Mouse (Mus musculus) limb, embryonic 14.5 days (tissue): ENCODE data around the gene Zfp977. TPM values are rescaled to one million over a fixed set of nuclear protein-coding genes. Genes with fewer than 3 reads are reported as not detected.
"Not testable (repeated sequence)": the region's sequence is repeated elsewhere in the genome, so short reads cannot be mapped to it uniquely, and the experiment has no call there.

ENCODE experiments used
- ATAC-seq: fragments of 200-750 bp; cut with Nextera tagmentation; 2 replicates; pipeline ENCODE4 v1.8.0; 2017; ENCODE audit warnings: low read depth, moderate number of reproducible peaks, moderate TSS enrichment; ENCODE audit not compliant: low FRiP score
- DNase-seq: peaks from one replicate; pipeline ENCODE4 v3.0.0-alpha.2; 2015; ENCODE audit warnings: low spot score
- H3K27ac ChIP-seq: fragments of 300-500 bp; sonication (generic); replicated peaks from 2 replicates; pipeline ENCODE4 v1.5.1; 2014; ENCODE audit warnings: low read depth, mild to moderate bottlenecking, low read length, moderate library complexity, mixed read lengths
- H3K27me3 ChIP-seq: fragments of 300-500 bp; sonication (generic); 2 replicates; pipeline ENCODE4 v1.6.1; 2014; ENCODE audit warnings: low read length, mixed read lengths; ENCODE audit not compliant: control insufficient read depth, insufficient read depth
- H3K36me3 ChIP-seq: fragments of 300-500 bp; sonication (generic); 2 replicates; pipeline ENCODE4 v1.6.1; 2014; ENCODE audit warnings: mild to moderate bottlenecking, low read length, moderate library complexity, mixed read lengths; ENCODE audit not compliant: control insufficient read depth, insufficient read depth
- H3K4me1 ChIP-seq: fragments of 300-500 bp; sonication (generic); 2 replicates; pipeline ENCODE4 v1.6.1; 2014; ENCODE audit warnings: antibody characterized with exemption, low read length, mixed read lengths; ENCODE audit not compliant: control insufficient read depth, insufficient read depth
- H3K4me2 ChIP-seq: fragments of 300-500 bp; sonication (generic); replicated peaks from 2 replicates; pipeline ENCODE4 v1.6.1; 2014; ENCODE audit warnings: low read depth, mild to moderate bottlenecking, low read length, moderate library complexity; ENCODE audit not compliant: severe bottlenecking
- H3K4me3 ChIP-seq: fragments of 300-500 bp; sonication (generic); replicated peaks from 2 replicates; pipeline ENCODE4 v1.5.1; 2014; ENCODE audit warnings: low read length
- H3K9ac ChIP-seq: fragments of 300-500 bp; sonication (generic); 2 replicates; pipeline ENCODE4 v1.6.1; 2014; ENCODE audit warnings: mild to moderate bottlenecking, low read depth, low read length, moderate library complexity; ENCODE audit not compliant: severe bottlenecking
- H3K9me3 ChIP-seq: fragments of 300-500 bp; sonication (generic); 2 replicates; pipeline ENCODE4 v1.6.1; 2016; ENCODE audit warnings: low read length; ENCODE audit not compliant: control insufficient read depth
- POLR2A ChIP-seq: fragments of 200-500 bp; IDR thresholded peaks from 2 replicates; pipeline ENCODE4 v1.8.0; 2012; ENCODE audit warnings: inconsistent platforms, mild to moderate bottlenecking, moderate library complexity, borderline replicate concordance; ENCODE audit not compliant: insufficient read depth, insufficient read length; ENCODE audit errors: extremely low read depth
- WGBS: fragments of 180-500 bp; shearing (Covaris S2); extraction: QIAGEN DNeasy Blood & Tissue Kit; methylation state at CpG from one replicate; pipeline ENCODE4 v1.1.7; 2014; 5-methylcytosine and 5-hydroxymethylcytosine counted together
- microRNA-seq: library from miRNA; unstranded; fragments of <30 nt; microRNA quantifications from one replicate; pipeline ENCODE4, GENCODE M21; 2016
- polyA plus RNA-seq, 2 experiments: library from polyadenylated mRNA; depleted of rRNA in 1 of 2; stranded (reverse) in 1 of 2; unstranded in 1 of 2; fragments of >200 nt; fragmentation: Nextera tagmentation in 1 of 2; extraction: Ambion mirVana in 1 of 2; gene quantifications; 2 replicates each; pipeline versions ENCODE4 v1.2.1 to v1.2.3; 2012 to 2014

Zfp977 gene
- polyA plus RNA-seq (2012; rRNA removed) (0.76 and 1.5 TPM in 2 replicates), polyA plus RNA-seq (2014; fragmentation: Nextera tagmentation; extraction: Ambion mirVana) (1.2 and 3.1 TPM in 2 replicates)

GRCm38 (mm10) chr7:42592413-42592812, at the start of gene Zfp977:
Gene Zfp977 (minus strand): TSS chr7:42592547.
- not testable (repeated sequence) for H3K4me2 ChIP-seq, H3K4me1 ChIP-seq, H3K9ac ChIP-seq, H3K27ac ChIP-seq, H3K36me3 ChIP-seq, H3K27me3 ChIP-seq, H3K4me3 ChIP-seq, DNase-seq, ATAC-seq
- 89% methylated on average over 11 of the region's 11 CpGs for WGBS
- peaks cover 13% of the 10 kb centered on the region; the same call in 1 of the 2 replicates for H3K9me3 ChIP-seq

GRCm38 (mm10) chr7:42631031-42631430, 38.7 kb upstream of the Zfp977 start:
- H3K27me3 ChIP-seq, ATAC-seq, H3K9me3 ChIP-seq, DNase-seq, H3K4me2 ChIP-seq, H3K9ac ChIP-seq, H3K4me3 ChIP-seq, H3K4me1 ChIP-seq, H3K27ac ChIP-seq, H3K36me3 ChIP-seq: not testable (repeated sequence)

GRCm38 (mm10) chr7:42595666-42596065, 3.3 kb upstream of the Zfp977 start:
- not testable (repeated sequence) for H3K27me3 ChIP-seq, H3K36me3 ChIP-seq, ATAC-seq, H3K9ac ChIP-seq, H3K27ac ChIP-seq, H3K4me1 ChIP-seq, H3K4me3 ChIP-seq, DNase-seq, H3K4me2 ChIP-seq
- peaks cover 14% of the 10 kb centered on the region for H3K9me3 ChIP-seq

GRCm38 (mm10) chr7:42591311-42591710, 1.0 kb downstream of the Zfp977 start:
- not testable (repeated sequence) for H3K9ac ChIP-seq, H3K27me3 ChIP-seq, H3K4me2 ChIP-seq, H3K36me3 ChIP-seq, ATAC-seq, H3K4me3 ChIP-seq, DNase-seq, H3K4me1 ChIP-seq, H3K27ac ChIP-seq
- peaks cover 15% of the 10 kb centered on the region; the same call in 1 of the 2 replicates for H3K9me3 ChIP-seq

- Histone ChIP-seq H3K27ac (no peak within 1 kb of the TSS), H3K4me1 (no peaks in the 10 kb centered on the region), H3K36me3 (no peaks in the 10 kb centered on the region), H3K4me3 (no peak within 1 kb of the TSS), H3K9ac (no peak within 1 kb of the TSS), H3K9me3 (peaks cover 55% of the 10 kb centered on the region), H3K27me3 (no peaks in the 10 kb centered on the region), H3K4me2 (no peak within 1 kb of the TSS)
- ATAC-seq: no peak
- no peak for TF ChIP-seq POLR2A
- WGBS: 94% methylated on average over 5 of the region's 5 CpGs
- no peak for DNase-seq
Observed at GRCm38 (mm10) chr7:42578488-42578887, 13.9 kb downstream of the Zfp977 start, which contains the start of gene Gm21028. Gene Gm21028 (minus strand): TSS chr7:42578588.

GRCm38 (mm10) chr7:42551766-42552165, 40.6 kb downstream of the Zfp977 start:
- Histone ChIP-seq H3K36me3 (no peaks in the 10 kb centered on the region), H3K27ac (no peak overlapping the region), H3K4me1 (no peaks in the 10 kb centered on the region), H3K9ac (no peak overlapping the region), H3K27me3 (no peaks in the 10 kb centered on the region), H3K4me2 (no peak overlapping the region), H3K4me3 (no peak overlapping the region), H3K9me3 (peaks cover 2% of the 10 kb centered on the region; the same call in 1 of the 2 replicates)
- no peak for TF ChIP-seq POLR2A
- WGBS: 75% methylated on average over 3 of the region's 3 CpGs
- ATAC-seq: no peak
- no peak for DNase-seq

Small RNA genes lying within 50 kb of the gene (microRNA-seq; reads per million reads assigned to microRNA genes)
- gene Gm24938: not detected

Other genes with a start within 250 kb of the Zfp977 start
- not detected in 2 replicates for gene 4933421I07Rik, start 144.4 kb downstream of the Zfp977 start, polyA plus RNA-seq (2012; rRNA removed)
- gene 4933421I07Rik, start 144.4 kb downstream of the Zfp977 start, polyA plus RNA-seq (2014; fragmentation: Nextera tagmentation; extraction: Ambion mirVana): not detected in 2 replicates
- 12.3 and 13.3 TPM in 2 replicates for gene Zfp141, start 86.8 kb downstream of the Zfp977 start, polyA plus RNA-seq (2012; rRNA removed)
- 8.9 and 11.1 TPM in 2 replicates for gene Zfp141, start 86.8 kb downstream of the Zfp977 start, polyA plus RNA-seq (2014; fragmentation: Nextera tagmentation; extraction: Ambion mirVana)
- gene Gm21028, start 14.0 kb downstream of the Zfp977 start, polyA plus RNA-seq (2012; rRNA removed): not detected in 2 replicates
- not detected in 2 replicates for gene Gm21028, start 14.0 kb downstream of the Zfp977 start, polyA plus RNA-seq (2014; fragmentation: Nextera tagmentation; extraction: Ambion mirVana)
- gene Zfp976, start 50.0 kb upstream of the Zfp977 start, polyA plus RNA-seq (2012; rRNA removed): 2.0 and 2.3 TPM in 2 replicates
- gene Zfp976, start 50.0 kb upstream of the Zfp977 start, polyA plus RNA-seq (2014; fragmentation: Nextera tagmentation; extraction: Ambion mirVana): 1.7 and 1.8 TPM in 2 replicates
- gene Zfp975, start 100.2 kb upstream of the Zfp977 start, polyA plus RNA-seq (2012; rRNA removed): 2.7 and 4.5 TPM in 2 replicates
- gene Zfp975, start 100.2 kb upstream of the Zfp977 start, polyA plus RNA-seq (2014; fragmentation: Nextera tagmentation; extraction: Ambion mirVana): 6.9 and 7.3 TPM in 2 replicates
- gene Gm17067, start 134.5 kb upstream of the Zfp977 start, polyA plus RNA-seq (2012; rRNA removed): not detected in 2 replicates
- not detected in 2 replicates for gene Gm17067, start 134.5 kb upstream of the Zfp977 start, polyA plus RNA-seq (2014; fragmentation: Nextera tagmentation; extraction: Ambion mirVana)
- not detected in 2 replicates for gene Vmn2r62, start 201.0 kb upstream of the Zfp977 start, polyA plus RNA-seq (2012; rRNA removed)
- not detected in 2 replicates for gene Vmn2r62, start 201.0 kb upstream of the Zfp977 start, polyA plus RNA-seq (2014; fragmentation: Nextera tagmentation; extraction: Ambion mirVana)